In the genomic region with DNA sequence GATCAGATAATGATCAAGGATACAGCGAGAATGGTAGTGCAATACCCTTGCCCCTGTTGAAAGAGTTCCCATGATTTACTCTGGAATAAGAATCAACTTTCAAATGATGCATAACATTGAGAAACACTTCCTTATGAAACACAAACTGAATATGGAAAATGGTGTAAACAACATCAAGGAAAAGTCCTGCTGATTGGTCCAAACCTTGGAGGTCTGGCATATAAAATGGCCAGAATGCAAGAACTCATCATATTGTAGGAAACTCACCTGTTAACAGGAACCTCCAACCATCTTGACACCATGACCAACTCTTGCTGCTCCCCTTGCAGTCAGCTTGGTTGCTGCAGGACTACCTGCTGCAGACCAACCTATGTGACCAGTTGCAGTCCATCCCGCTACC, we compare ENCODE assay signal across 25 mouse cellular contexts. TPM values are rescaled to one million over a fixed set of nuclear protein-coding genes. Genes with fewer than 3 reads are reported as not detected.
A peak's percentile ranks its signal among the peaks of the same experiment; 100 is the strongest.
DNase-seq lines count a peak whose midpoint lies in the region; ATAC-seq and TF ChIP-seq lines count a peak whose summit lies in the region.
"Had no signal": no experiment of that assay in that cellular context is flagged by ENCODE, and none has a peak within 500 bp of the region (broad histone marks: within the 10 kb centered on the region; RNA-seq: fewer than 3 reads in every experiment).

A gene (plus strand): TSS at position 301 of the 400 bp plus-strand sequence.

- no peak for TF ChIP-seq CTCF in forebrain, postnatal 0 days (IDR thresholded peaks at IDR 0.05; ENCODE audit: low read depth)

- WGBS in forebrain, embryonic 12.5 days, result 94% methylated on average over 2 of the region's 2 CpGs
- 92% methylated on average over 2 of the region's 2 CpGs for WGBS in forebrain, postnatal 0 days
- 89% methylated on average over 2 of the region's 2 CpGs for WGBS in midbrain, embryonic 10.5 days
- 88% methylated on average over 2 of the region's 2 CpGs for WGBS in midbrain, embryonic 13.5 days
- 93% methylated on average over 2 of the region's 2 CpGs for WGBS in midbrain, embryonic 12.5 days
- 92% methylated on average over 2 of the region's 2 CpGs for WGBS in midbrain, embryonic 15.5 days

- peaks cover 4% of the 10 kb centered on the region; the same call in 1 of the 2 replicates for H3K4me1 ChIP-seq in forebrain, embryonic 12.5 days
- no peaks in the 10 kb centered on the region for H3K4me1 ChIP-seq in forebrain, postnatal 0 days (ENCODE audit: insufficient read depth)
- peaks cover 9% of the 10 kb centered on the region for H3K4me1 ChIP-seq in midbrain, embryonic 10.5 days
- no peaks in the 10 kb centered on the region for H3K4me1 ChIP-seq in midbrain, embryonic 13.5 days (replicated peaks)
- peaks cover 6% of the 10 kb centered on the region; the same call in 1 of the 2 replicates for H3K4me1 ChIP-seq in midbrain, embryonic 12.5 days
- no peaks in the 10 kb centered on the region for H3K4me1 ChIP-seq in midbrain, embryonic 15.5 days
- H3K4me1 ChIP-seq: embryonic facial prominence, embryonic 10.5 days; embryonic facial prominence, embryonic 12.5 days had no signal

- DNase-seq in forebrain, postnatal 0 days, result no peak
- DNase-seq in midbrain, embryonic 10.5 days (ENCODE audit: low spot score), result no peak
- DNase-seq in kidney, postnatal 10 days, result no peak
- DNase-seq: adrenal gland, adult 8-10 months; adrenal gland, postnatal 14 days; adrenal gland, postnatal 36 days; cerebellum, adult 11-12 months; cerebellum, adult 2 months; cerebellum, adult 9-10 months; cerebellum, postnatal 10 days; cerebellum, postnatal 25 days had no signal

- H3K4me3 ChIP-seq in forebrain, embryonic 12.5 days (replicated peaks), result no peak within 1 kb of the TSS
- no peak within 1 kb of the TSS for H3K4me3 ChIP-seq in forebrain, postnatal 0 days (ENCODE audit: low read depth, low read length)
- no peak within 1 kb of the TSS for H3K4me3 ChIP-seq in midbrain, embryonic 10.5 days
- H3K4me3 ChIP-seq in midbrain, embryonic 13.5 days (replicated peaks), result no peak within 1 kb of the TSS
- H3K4me3 ChIP-seq in midbrain, embryonic 12.5 days, result no peak within 1 kb of the TSS
- H3K4me3 ChIP-seq in midbrain, embryonic 15.5 days, result no peak within 1 kb of the TSS
- H3K4me3 ChIP-seq: embryonic facial prominence, embryonic 10.5 days; embryonic facial prominence, embryonic 12.5 days had no signal

- no peaks in the 10 kb centered on the region for H3K36me3 ChIP-seq in forebrain, embryonic 12.5 days (replicated peaks)
- H3K36me3 ChIP-seq in forebrain, postnatal 0 days (ENCODE audit: insufficient read depth), result no peaks in the 10 kb centered on the region
- no peaks in the 10 kb centered on the region for H3K36me3 ChIP-seq in midbrain, embryonic 10.5 days
- H3K36me3 ChIP-seq in midbrain, embryonic 13.5 days, result no peaks in the 10 kb centered on the region
- H3K36me3 ChIP-seq in midbrain, embryonic 12.5 days, result no peaks in the 10 kb centered on the region
- H3K36me3 ChIP-seq in midbrain, embryonic 15.5 days (replicated peaks), result no peaks in the 10 kb centered on the region
- H3K36me3 ChIP-seq: embryonic facial prominence, embryonic 10.5 days; embryonic facial prominence, embryonic 12.5 days had no signal

- no peak within 1 kb of the TSS for H3K4me2 ChIP-seq in forebrain, embryonic 12.5 days
- no peak within 1 kb of the TSS for H3K4me2 ChIP-seq in forebrain, postnatal 0 days (ENCODE audit: low read depth)
- no peak within 1 kb of the TSS for H3K4me2 ChIP-seq in midbrain, embryonic 13.5 days (replicated peaks)
- H3K4me2 ChIP-seq in midbrain, embryonic 12.5 days (replicated peaks), result no peak within 1 kb of the TSS
- H3K4me2 ChIP-seq in midbrain, embryonic 15.5 days, result no peak within 1 kb of the TSS
- H3K4me2 ChIP-seq: embryonic facial prominence, embryonic 12.5 days had no signal

- H3K27me3 ChIP-seq in forebrain, embryonic 12.5 days, result no peaks in the 10 kb centered on the region; the same call in 1 of the 2 replicates
- H3K27me3 ChIP-seq in forebrain, postnatal 0 days (ENCODE audit: insufficient read depth, low read length), result no peaks in the 10 kb centered on the region
- no peaks in the 10 kb centered on the region for H3K27me3 ChIP-seq in midbrain, embryonic 10.5 days (ENCODE audit: low read depth, poor library complexity, severe bottlenecking)
- H3K27me3 ChIP-seq in midbrain, embryonic 13.5 days, result no peaks in the 10 kb centered on the region
- no peaks in the 10 kb centered on the region for H3K27me3 ChIP-seq in midbrain, embryonic 12.5 days
- no peaks in the 10 kb centered on the region for H3K27me3 ChIP-seq in midbrain, embryonic 15.5 days (replicated peaks)
- H3K27me3 ChIP-seq: embryonic facial prominence, embryonic 12.5 days; Patski had no signal

- H3K9ac ChIP-seq in forebrain, embryonic 12.5 days, result no peak within 1 kb of the TSS
- no peak within 1 kb of the TSS for H3K9ac ChIP-seq in forebrain, postnatal 0 days
- H3K9ac ChIP-seq in midbrain, embryonic 13.5 days (replicated peaks), result no peak within 1 kb of the TSS
- H3K9ac ChIP-seq in midbrain, embryonic 12.5 days (replicated peaks), result no peak within 1 kb of the TSS
- H3K9ac ChIP-seq in midbrain, embryonic 15.5 days, result no peak within 1 kb of the TSS
- H3K9ac ChIP-seq: embryonic facial prominence, embryonic 12.5 days had no signal

- ATAC-seq in forebrain, embryonic 12.5 days (ENCODE audit: low FRiP score), result no peak
- no peak for ATAC-seq in forebrain, postnatal 0 days
- no peak for ATAC-seq in midbrain, embryonic 13.5 days
- no peak for ATAC-seq in midbrain, embryonic 12.5 days (ENCODE audit: low FRiP score, low read depth)
- no peak for ATAC-seq in midbrain, embryonic 15.5 days (replicated peaks)
- ATAC-seq: activated CD4-positive, CD25-positive, alpha-beta regulatory T cell, adult 4 months; forebrain, embryonic 16.5 days; Patski had no signal

- H3K27ac ChIP-seq in forebrain, embryonic 12.5 days, result peak within 1 kb of the TSS; percentile 56
- H3K27ac ChIP-seq in forebrain, postnatal 0 days (ENCODE audit: low read depth, low read length), result no peak within 1 kb of the TSS
- H3K27ac ChIP-seq in midbrain, embryonic 10.5 days (replicated peaks), result peak within 1 kb of the TSS; percentile 55
- no peak within 1 kb of the TSS for H3K27ac ChIP-seq in midbrain, embryonic 13.5 days
- H3K27ac ChIP-seq in midbrain, embryonic 12.5 days (replicated peaks), result peak within 1 kb of the TSS; percentile 66
- no peak within 1 kb of the TSS for H3K27ac ChIP-seq in midbrain, embryonic 15.5 days
- H3K27ac ChIP-seq: embryonic facial prominence, embryonic 10.5 days; embryonic facial prominence, embryonic 12.5 days had no signal

- 0 out of 2 replicates have a peak, but pooled peaks cover 6% of the 10 kb centered on the region for H3K9me3 ChIP-seq in forebrain, embryonic 12.5 days
- H3K9me3 ChIP-seq in forebrain, postnatal 0 days (ENCODE audit: low read length), result no peaks in the 10 kb centered on the region
- H3K9me3 ChIP-seq in midbrain, embryonic 10.5 days (replicated peaks), result peaks cover 4% of the 10 kb centered on the region; the same call in 1 of the 2 replicates
- no peaks in the 10 kb centered on the region for H3K9me3 ChIP-seq in midbrain, embryonic 13.5 days
- no peaks in the 10 kb centered on the region for H3K9me3 ChIP-seq in midbrain, embryonic 12.5 days
- no peaks in the 10 kb centered on the region for H3K9me3 ChIP-seq in midbrain, embryonic 15.5 days
- H3K9me3 ChIP-seq: embryonic facial prominence, embryonic 10.5 days; embryonic facial prominence, embryonic 12.5 days had no signal

RNA-seq across cellular contexts. Expression of the gene that starts here (rescaled TPM):
- polyA plus RNA-seq in forebrain, embryonic 12.5 days (2016; fragmentation: Nextera tagmentation; extraction: Ambion mirVana), result not detected in 2 replicates
- not detected in 2 replicates for total RNA-seq in forebrain, postnatal 0 days (2014; rRNA removed)
- not detected in 2 replicates for polyA plus RNA-seq in forebrain, postnatal 0 days (2015; fragmentation: Nextera tagmentation; extraction: Ambion mirVana)
- not detected in 2 replicates for polyA plus RNA-seq in midbrain, embryonic 10.5 days (2016; fragmentation: Nextera tagmentation; extraction: Ambion mirVana)
- not detected in 2 replicates for polyA plus RNA-seq in midbrain, embryonic 13.5 days (2015; fragmentation: Nextera tagmentation; extraction: Ambion mirVana)
- polyA plus RNA-seq in midbrain, embryonic 12.5 days (2016; fragmentation: Nextera tagmentation; extraction: Ambion mirVana), result not detected in 2 replicates
- not detected in 2 replicates for polyA plus RNA-seq in midbrain, embryonic 15.5 days (2015; fragmentation: Nextera tagmentation; extraction: Ambion mirVana)
- total RNA-seq: adrenal gland, adult 18-20 months; adrenal gland, adult 8-10 months; adrenal gland, postnatal 14 days; adrenal gland, postnatal 36 days; ES-E14 had no signal
- polyA plus RNA-seq: activated CD4-positive, CD25-positive, alpha-beta regulatory T cell, adult 4 months; C2C12; cerebellum, adult 2 months; cortical plate, adult 2 months; embryonic facial prominence, embryonic 10.5 days; embryonic facial prominence, embryonic 12.5 days; embryonic facial prominence, embryonic 14.5 days; forebrain, embryonic 16.5 days; Patski had no signal

Comparison
In these comparisons a context has a peak if more than half of its experiments do, and no peak if none do; other contexts are left out.
1. H3K27ac ChIP-seq: peak in forebrain, embryonic 12.5 days (single experiment), midbrain, embryonic 10.5 days (single experiment) and midbrain, embryonic 12.5 days (single experiment); none in forebrain, postnatal 0 days (single experiment), midbrain, embryonic 13.5 days (single experiment) and midbrain, embryonic 15.5 days (single experiment).